Mouse (Mus musculus): Measurements from ENCODE around the gene Dennd2a.
A peak's percentile ranks its signal among the peaks of the same experiment; 100 is the strongest.

Gene Dennd2a

DNA sequence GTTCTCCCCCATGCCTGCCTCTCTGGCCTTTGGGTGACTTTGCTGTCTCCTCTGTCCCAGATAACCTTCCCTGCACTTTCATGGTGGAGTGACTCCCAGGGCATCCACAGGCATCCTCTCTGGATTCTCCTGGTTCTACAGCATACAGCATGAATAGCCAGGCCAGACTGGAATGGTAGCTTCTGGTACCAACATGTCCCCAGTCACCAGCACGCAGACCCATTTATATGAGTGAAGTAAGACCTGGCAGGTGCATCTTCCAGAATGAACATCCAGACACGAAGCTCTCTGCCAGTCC lies 2.1 kb downstream of the Dennd2a start:
- DNase-seq, result no peak

DNA sequence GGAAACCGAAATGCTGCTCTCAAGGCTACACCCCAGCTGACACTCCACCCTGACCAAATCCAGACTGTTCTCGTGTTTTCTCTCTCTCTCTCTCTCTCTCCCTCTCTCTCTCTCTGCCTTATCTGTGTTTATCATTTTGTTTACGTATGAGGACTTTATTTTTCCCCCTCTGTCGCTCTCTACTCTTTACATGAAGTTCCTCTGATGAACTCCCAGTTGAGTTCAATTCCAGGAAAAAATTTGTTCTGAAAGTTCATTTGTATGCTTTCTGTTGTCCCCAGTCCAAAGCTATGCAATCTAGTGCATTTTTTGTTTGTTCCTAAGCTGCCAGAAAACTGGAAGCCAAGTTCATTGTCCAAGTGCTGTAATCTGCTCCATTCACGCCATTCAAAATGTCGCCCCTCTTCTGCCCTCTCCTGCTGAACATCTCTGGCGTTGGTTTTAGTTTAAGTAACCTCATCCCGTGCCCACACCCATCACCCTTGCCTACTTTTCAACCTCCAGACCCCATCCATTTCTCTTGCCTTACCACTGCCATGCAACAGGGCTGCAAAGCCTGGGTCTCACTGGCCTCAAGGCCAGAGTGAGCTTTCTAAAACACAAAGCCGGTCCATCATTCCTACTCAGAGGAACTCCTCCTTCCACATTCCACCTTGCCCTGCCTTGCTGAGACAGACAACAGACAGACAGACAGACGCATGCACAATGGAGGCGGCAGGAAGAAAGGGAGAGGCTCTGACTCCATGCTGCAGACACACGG lies 2.6 kb downstream of the Dennd2a start:
- DNase-seq, result no peak

GRCm38 (mm10) chr6:39551981-39552636 lies 5.6 kb downstream of the Dennd2a start:
- DNase-seq, result no peak

GRCm38 (mm10) chr6:39548030-39548429 lies 9.6 kb downstream of the Dennd2a start:
- no peak for DNase-seq

GRCm38 (mm10) chr6:39545474-39545873 lies 12.2 kb downstream of the Dennd2a start:
- DNase-seq, result no peak

- no peak for DNase-seq
Measured at GRCm38 (mm10) chr6:39543769-39544420, 13.8 kb downstream of the Dennd2a start.

DNA sequence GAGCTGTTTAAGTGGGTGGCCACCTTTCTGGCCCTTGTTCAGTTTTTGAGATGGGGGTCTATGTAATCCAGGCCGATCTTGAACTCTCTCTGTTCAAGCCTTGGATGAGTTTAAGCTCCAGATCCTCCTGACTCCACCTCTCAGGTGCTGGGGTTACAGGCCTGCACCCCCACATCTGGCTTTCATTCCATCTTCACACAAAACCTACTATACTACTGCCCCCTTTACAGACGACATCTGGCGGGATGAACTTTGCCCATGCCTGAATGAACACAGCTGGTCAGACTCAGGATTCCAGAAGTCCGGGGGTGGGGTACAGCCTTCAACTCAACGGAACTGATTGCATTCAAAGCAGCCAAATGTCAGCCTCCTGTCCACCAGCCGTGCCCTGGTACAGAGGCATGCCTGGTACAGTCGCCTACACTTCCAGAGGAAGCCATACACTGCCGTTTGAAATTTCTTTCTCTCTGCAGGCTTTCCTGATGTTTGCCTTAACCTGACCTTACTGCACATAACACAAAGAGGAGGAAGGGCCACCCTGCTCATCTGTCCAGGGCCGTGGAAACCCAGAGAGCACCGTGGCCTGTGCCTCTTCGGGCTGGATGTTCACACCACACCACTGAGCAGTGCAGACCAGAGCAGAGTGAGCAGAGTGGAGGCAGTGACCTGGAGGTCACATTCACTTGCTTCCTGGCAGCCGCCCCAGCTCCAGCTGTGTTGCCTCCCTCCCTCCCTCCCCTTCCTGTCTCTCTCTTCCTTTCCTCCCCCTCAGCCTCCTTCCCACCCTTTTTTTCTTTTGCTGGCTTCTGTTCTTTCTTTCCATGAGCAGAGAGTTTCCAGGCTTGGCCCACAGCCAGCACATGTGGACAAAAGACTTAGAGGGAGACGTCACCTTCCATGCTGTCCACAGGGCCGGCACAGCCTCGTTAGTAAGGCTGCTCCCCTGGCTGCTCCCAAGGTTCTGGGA lies 14.8 kb downstream of the Dennd2a start:
- no peak for DNase-seq

- no peak for DNase-seq
Measured at GRCm38 (mm10) chr6:39540563-39540962, 17.1 kb downstream of the Dennd2a start.

- DNase-seq, result no peak
Measured at GRCm38 (mm10) chr6:39539679-39540155, 17.9 kb downstream of the Dennd2a start.

DNA sequence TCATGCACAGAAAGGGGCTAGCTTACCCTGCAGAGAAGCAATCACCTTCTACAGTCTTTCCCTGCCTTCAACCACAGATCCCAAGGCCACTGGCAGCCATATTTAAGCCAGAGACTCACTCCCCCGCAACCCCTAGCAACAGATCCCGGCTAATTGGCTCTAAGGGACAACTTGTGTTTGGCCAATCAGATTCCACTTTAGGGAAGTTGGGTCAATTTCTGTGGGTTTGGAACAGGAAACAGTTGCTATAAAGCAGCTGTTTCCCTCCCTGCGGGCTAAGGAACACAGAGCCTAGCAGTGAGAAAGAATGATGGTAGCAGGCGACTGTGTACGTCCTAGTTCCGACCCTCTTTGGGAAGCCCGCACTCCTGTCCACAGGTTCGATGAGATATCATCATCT lies 19.4 kb downstream of the Dennd2a start:
- DNase-seq, result no peak

GRCm38 (mm10) chr6:39537276-39537675 lies 20.4 kb downstream of the Dennd2a start:
- no peak for DNase-seq

- no peak for DNase-seq
Measured at GRCm38 (mm10) chr6:39536621-39537020, 21.0 kb downstream of the Dennd2a start.

GRCm38 (mm10) chr6:39534944-39535343 lies 22.7 kb downstream of the Dennd2a start:
- DNase-seq, result no peak

DNA sequence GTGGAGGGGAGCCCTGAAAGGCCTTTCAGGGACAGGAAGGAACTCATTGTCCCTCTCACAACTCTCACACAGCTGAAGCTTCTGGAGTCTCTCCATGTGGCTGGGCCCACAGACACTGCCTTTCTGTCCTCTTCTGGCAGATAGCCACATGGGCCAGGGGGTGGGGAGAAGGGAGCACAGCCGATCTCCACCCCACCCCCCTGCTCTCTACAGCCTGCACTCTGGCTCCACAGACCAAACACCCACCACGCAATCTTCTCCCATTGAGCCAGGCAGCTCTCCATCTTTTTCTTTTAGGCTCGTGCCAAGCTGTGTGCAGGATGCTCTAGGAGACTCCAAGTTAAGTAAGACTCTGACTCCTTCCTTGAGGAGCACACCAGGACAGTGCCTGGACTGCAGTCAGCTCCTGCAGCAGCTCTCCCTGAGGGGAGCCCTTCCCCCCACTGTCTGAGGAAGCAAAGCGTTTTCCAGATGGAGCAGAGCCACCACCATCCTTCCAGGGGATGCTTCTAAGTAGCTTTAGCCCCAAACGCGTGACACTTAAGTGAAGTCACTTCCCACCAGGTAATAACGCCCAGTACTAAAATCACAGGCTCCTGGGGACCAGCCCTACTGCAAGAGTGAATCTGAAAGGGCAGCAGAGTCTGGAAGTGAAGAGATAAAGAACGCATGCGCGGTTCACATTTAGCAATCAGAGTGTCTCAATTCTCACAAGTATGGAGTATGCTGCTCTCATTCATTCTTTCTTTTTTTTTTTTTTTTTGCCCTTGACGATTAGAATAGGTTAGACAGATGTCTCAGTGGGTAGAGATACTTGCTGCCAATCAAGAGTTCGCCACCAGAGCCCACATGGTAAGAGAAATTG lies 28.8 kb downstream of the Dennd2a start:
- no peak for DNase-seq

DNA sequence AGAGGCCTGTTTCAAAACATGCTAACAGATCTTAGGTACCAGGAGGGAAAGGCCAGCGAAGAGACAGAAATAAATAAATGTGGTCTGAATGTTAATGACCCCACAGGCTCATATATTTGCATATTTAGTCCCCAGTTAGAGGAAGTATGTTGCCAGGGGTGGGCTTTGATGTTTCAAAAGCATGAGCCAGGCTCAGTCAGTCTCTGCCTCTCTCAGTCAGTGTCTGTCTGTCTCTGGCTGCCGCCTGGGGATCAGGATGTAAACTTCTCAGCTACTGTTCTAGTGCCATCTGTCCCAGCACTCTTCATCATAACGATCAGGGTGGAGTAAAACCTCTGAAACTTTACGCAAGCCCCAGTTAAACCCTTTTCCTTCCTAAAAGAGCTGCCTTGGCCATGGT lies 29.9 kb downstream of the Dennd2a start:
- peak in 1 of 2 experiments; percentile 7 for DNase-seq

DNA sequence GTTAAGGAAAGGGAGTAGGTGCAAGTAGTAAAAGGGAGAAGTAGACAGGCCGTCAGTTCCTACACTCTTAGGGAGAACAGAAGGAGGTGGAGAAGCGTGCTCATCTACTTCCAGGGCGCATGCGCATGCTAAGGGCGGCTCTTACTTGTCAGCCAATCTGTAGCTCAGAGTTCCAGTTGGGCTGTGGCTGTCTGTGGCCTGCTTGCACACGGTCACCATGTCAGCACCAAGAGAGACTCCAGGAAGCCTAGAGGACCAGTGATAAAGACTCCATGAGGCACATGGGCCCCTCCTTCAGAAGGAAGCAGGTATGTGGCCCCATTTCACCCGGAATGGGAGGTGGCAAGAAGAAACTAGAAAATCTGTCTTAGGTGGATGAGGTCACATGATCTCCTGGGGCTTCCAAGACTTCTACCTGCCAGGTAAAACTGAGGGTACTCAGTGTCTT lies 30.3 kb downstream of the Dennd2a start:
- DNase-seq, result peak in 1 of 2 experiments; percentile 11

- peak in 1 of 2 experiments; percentile 9 for DNase-seq
Measured at GRCm38 (mm10) chr6:39526797-39527196, 30.9 kb downstream of the Dennd2a start.

GRCm38 (mm10) chr6:39523161-39523560 lies 34.5 kb downstream of the Dennd2a start:
- DNase-seq, result no peak

DNA sequence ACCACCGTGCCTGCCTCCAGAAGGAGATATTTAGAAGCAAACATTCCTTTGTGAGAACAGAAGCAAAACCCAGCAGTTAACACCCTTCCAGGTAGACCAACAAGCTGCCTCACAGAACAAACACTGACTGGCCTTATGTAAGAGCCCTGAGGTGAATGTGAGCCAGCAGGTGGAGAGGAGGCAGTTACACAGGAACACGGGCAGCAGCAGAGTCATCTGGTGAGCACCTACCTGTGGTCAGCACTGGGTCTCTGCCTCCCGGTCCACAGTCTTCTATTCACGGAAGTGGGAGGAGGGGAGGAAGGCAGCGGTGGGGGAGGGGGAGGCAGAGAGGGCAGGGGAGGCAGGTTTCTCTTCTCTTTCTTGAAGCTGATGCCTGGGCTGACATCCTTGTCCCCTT lies 35.2 kb downstream of the Dennd2a start:
- DNase-seq, result no peak

- DNase-seq, result no peak
Measured at GRCm38 (mm10) chr6:39515739-39516131, 41.9 kb downstream of the Dennd2a start.

- DNase-seq, result no peak
Measured at GRCm38 (mm10) chr6:39515040-39515738, 42.5 kb downstream of the Dennd2a start.
